Mouse (Mus musculus): ENCODE measurements at regions not wholly inside any gene's neighbourhood (a gene's known extent, or its start where the extent isn't known, plus 50 kb on each side); places are given as distances from the start of the nearest gene placed in this dataset.

GRCm38 (mm10) chrX:19148672-19149071 is 332.4 kb downstream of the Tex13c3 start:
- Histone ChIP-seq H3K4me3 (ENCODE audit: low read depth, low read length) (no peak overlapping the region), H3K27ac (ENCODE audit: low read depth) (no peak overlapping the region), H3K4me1 (ENCODE audit: insufficient read depth) (no peaks in the 10 kb centered on the region), H3K27me3 (ENCODE audit: insufficient read depth, low read length) (no peaks in the 10 kb centered on the region), H3K4me2 (no peak overlapping the region), H3K9me3 (ENCODE audit: low read depth, low read length) (no peaks in the 10 kb centered on the region), H3K36me3 (ENCODE audit: insufficient read depth) (no peaks in the 10 kb centered on the region), H3K9ac (no peak overlapping the region)
- ATAC-seq (ENCODE audit: insufficient read depth) (no peak), DNase-seq (no peak)
- 80% methylated on average over 1 of the region's 1 CpGs for WGBS
- no peak for TF ChIP-seq CTCF (IDR thresholded peaks at IDR 0.05; ENCODE audit: low read depth)

- TF ChIP-seq CTCF (IDR thresholded peaks at IDR 0.05; ENCODE audit: low read depth), result no peak
- H3K27me3 ChIP-seq (ENCODE audit: insufficient read depth, low read length), result no peaks in the 10 kb centered on the region
- no peak overlapping the region for H3K4me3 ChIP-seq (ENCODE audit: low read depth, low read length)
- no peak overlapping the region for H3K9ac ChIP-seq
- DNase-seq (no peak), ATAC-seq (ENCODE audit: insufficient read depth) (no peak)
- no peak overlapping the region for H3K27ac ChIP-seq (ENCODE audit: low read depth)
- H3K36me3 ChIP-seq (ENCODE audit: insufficient read depth), result no peaks in the 10 kb centered on the region
- no peak overlapping the region for H3K4me2 ChIP-seq
- no peaks in the 10 kb centered on the region for H3K9me3 ChIP-seq (ENCODE audit: low read depth, low read length)
- WGBS, result 65% methylated on average over 3 of the region's 3 CpGs
- no peaks in the 10 kb centered on the region for H3K4me1 ChIP-seq (ENCODE audit: insufficient read depth)
Measured at GRCm38 (mm10) chrX:19148251-19148650, 332.9 kb downstream of the Tex13c3 start.

GRCm38 (mm10) chrX:19112753-19113152 is 368.4 kb downstream of the Tex13c3 start:
- no peak for ATAC-seq (ENCODE audit: insufficient read depth)
- no peak overlapping the region for H3K9ac ChIP-seq
- 85% methylated on average over 7 of the region's 7 CpGs for WGBS

GRCm38 (mm10) chrX:19102911-19103310 is 378.2 kb downstream of the Tex13c3 start:
- Histone ChIP-seq H3K4me1 (ENCODE audit: insufficient read depth) (no peaks in the 10 kb centered on the region), H3K36me3 (ENCODE audit: insufficient read depth) (no peaks in the 10 kb centered on the region), H3K9ac (no peak overlapping the region), H3K9me3 (ENCODE audit: low read depth, low read length) (no peaks in the 10 kb centered on the region), H3K27ac (ENCODE audit: low read depth) (no peak overlapping the region), H3K4me3 (ENCODE audit: low read depth, low read length) (no peak overlapping the region), H3K27me3 (ENCODE audit: insufficient read depth, low read length) (no peaks in the 10 kb centered on the region), H3K4me2 (no peak overlapping the region)
- DNase-seq (peak; percentile 2), ATAC-seq (ENCODE audit: insufficient read depth) (no peak)
- TF ChIP-seq CTCF (IDR thresholded peaks at IDR 0.05; ENCODE audit: low read depth), result no peak
- 58% methylated on average over 2 of the region's 2 CpGs for WGBS

More at GRCm38 (mm10) chrX:19112753-19113152, 368.4 kb downstream of the Tex13c3 start:
- Histone ChIP-seq H3K4me1 (ENCODE audit: insufficient read depth) (no peaks in the 10 kb centered on the region), H3K9me3 (ENCODE audit: low read depth, low read length) (no peaks in the 10 kb centered on the region), H3K4me3 (ENCODE audit: low read depth, low read length) (no peak overlapping the region), H3K27me3 (ENCODE audit: insufficient read depth, low read length) (no peaks in the 10 kb centered on the region), H3K36me3 (ENCODE audit: insufficient read depth) (no peaks in the 10 kb centered on the region), H3K4me2 (no peak overlapping the region), H3K27ac (ENCODE audit: low read depth) (no peak overlapping the region)
- no peak for DNase-seq
- TF ChIP-seq CTCF (IDR thresholded peaks at IDR 0.05; ENCODE audit: low read depth), result no peak

- Histone ChIP-seq H3K9ac (no peak overlapping the region), H3K9me3 (ENCODE audit: low read depth, low read length) (no peaks in the 10 kb centered on the region), H3K36me3 (ENCODE audit: insufficient read depth) (no peaks in the 10 kb centered on the region), H3K27me3 (ENCODE audit: insufficient read depth, low read length) (no peaks in the 10 kb centered on the region), H3K4me2 (no peak overlapping the region), H3K27ac (ENCODE audit: low read depth) (no peak overlapping the region), H3K4me3 (ENCODE audit: low read depth, low read length) (no peak overlapping the region), H3K4me1 (ENCODE audit: insufficient read depth) (no peaks in the 10 kb centered on the region)
- DNase-seq (peak; percentile 63), ATAC-seq (ENCODE audit: insufficient read depth) (peak; percentile 49; the same call in 1 of the 2 replicates)
- no peak for TF ChIP-seq CTCF (IDR thresholded peaks at IDR 0.05; ENCODE audit: low read depth)
Measured at GRCm38 (mm10) chrX:19095960-19096359, 385.2 kb downstream of the Tex13c3 start.

GRCm38 (mm10) chrX:19084435-19084834 is 396.7 kb downstream of the Tex13c3 start:
- no peak for TF ChIP-seq CTCF (IDR thresholded peaks at IDR 0.05; ENCODE audit: low read depth)
- 95% methylated on average over 1 of the region's 1 CpGs for WGBS
- DNase-seq (no peak), ATAC-seq (ENCODE audit: insufficient read depth) (no peak)
- H3K27me3 ChIP-seq (ENCODE audit: insufficient read depth, low read length), result no peaks in the 10 kb centered on the region
- no peak overlapping the region for H3K27ac ChIP-seq (ENCODE audit: low read depth)
- no peak overlapping the region for H3K4me3 ChIP-seq (ENCODE audit: low read depth, low read length)
- H3K4me1 ChIP-seq (ENCODE audit: insufficient read depth), result no peaks in the 10 kb centered on the region
- H3K36me3 ChIP-seq (ENCODE audit: insufficient read depth), result no peaks in the 10 kb centered on the region
- H3K9ac ChIP-seq, result no peak overlapping the region
- no peaks in the 10 kb centered on the region for H3K9me3 ChIP-seq (ENCODE audit: low read depth, low read length)
- no peak overlapping the region for H3K4me2 ChIP-seq

- no peaks in the 10 kb centered on the region for H3K9me3 ChIP-seq (ENCODE audit: low read depth, low read length)
- H3K36me3 ChIP-seq (ENCODE audit: insufficient read depth), result no peaks in the 10 kb centered on the region
- H3K27ac ChIP-seq (ENCODE audit: low read depth), result no peak overlapping the region
- no peak overlapping the region for H3K9ac ChIP-seq
- 55% methylated on average over 2 of the region's 2 CpGs for WGBS
- H3K4me3 ChIP-seq (ENCODE audit: low read depth, low read length), result no peak overlapping the region
- H3K4me2 ChIP-seq, result no peak overlapping the region
- no peaks in the 10 kb centered on the region for H3K27me3 ChIP-seq (ENCODE audit: insufficient read depth, low read length)
- DNase-seq (peak; percentile 8), ATAC-seq (ENCODE audit: insufficient read depth) (no peak)
- H3K4me1 ChIP-seq (ENCODE audit: insufficient read depth), result no peaks in the 10 kb centered on the region
- TF ChIP-seq CTCF (IDR thresholded peaks at IDR 0.05; ENCODE audit: low read depth), result no peak
Measured at GRCm38 (mm10) chrX:19080021-19080420, 401.1 kb downstream of the Tex13c3 start.

MicroRNAs encoded in the stretch of these regions (microRNA counts, 519-probe panel; counts per million panel counts)
- microRNA mmu-miR-221, result 2,727 counts per million, percentile 51 among the panel's probes with 10 or more counts
- 30.5 counts per million for microRNA mmu-miR-222

Small RNAs in the stretch of these regions (microRNA-seq; reads per million reads assigned to microRNA genes)
- gene Mir221 (ENCODE audit: borderline number of aligned reads) (529 reads per million, percentile 67 among the genes with 10 or more reads in this experiment), gene Mir222 (ENCODE audit: borderline number of aligned reads) (362 reads per million, percentile 62 among the genes with 10 or more reads in this experiment)
